In genomic region chr6:72658006-72658405, GRCm38 (mm10) we compare ENCODE assay signal across 8 mouse cellular contexts. TPM values are rescaled to one million over a fixed set of nuclear protein-coding genes. Genes with fewer than 3 reads are reported as not detected.
A peak's percentile ranks its signal among the peaks of the same experiment; 100 is the strongest.
DNase-seq lines count a peak whose midpoint lies in the region; TF ChIP-seq lines count a peak whose summit lies in the region.
"Had no signal": no experiment of that assay in that cellular context is flagged by ENCODE, and none has a peak within 500 bp of the region (broad histone marks: within the 10 kb centered on the region; RNA-seq: fewer than 3 reads in every experiment).

No protein-coding gene starts in this region.

- H3K4me3 ChIP-seq in liver, adult 2 months (ENCODE audit: insufficient read depth, low read depth, low read length) = no peak overlapping the region
- no peak overlapping the region for H3K4me3 ChIP-seq in E14TG2a.4 (replicated peaks; ENCODE audit: low read length)

- WGBS in liver, adult 2 months = 53% methylated on average over 3 of the region's 3 CpGs

- no peak overlapping the region for H3K9ac ChIP-seq in liver, adult 2 months (ENCODE audit: low read depth, low read length)

- peak; percentile 69 for TF ChIP-seq CTCF in liver, adult 2 months (IDR thresholded peaks at IDR 0.05; ENCODE audit: low read depth, low read length)
- TF ChIP-seq CTCF in E14TG2a.4 (conservative IDR thresholded peaks at IDR 0.05; ENCODE audit: low read length) = peak; percentile 60

- no peaks in the 10 kb centered on the region for H3K36me3 ChIP-seq in liver, adult 2 months (ENCODE audit: control insufficient read depth, insufficient read depth, low read length)
- no peaks in the 10 kb centered on the region for H3K36me3 ChIP-seq in E14TG2a.4 (ENCODE audit: insufficient read depth, low read length)

- no peaks in the 10 kb centered on the region for H3K27me3 ChIP-seq in liver, adult 2 months (ENCODE audit: control insufficient read depth, insufficient read depth, low read length)
- no peaks in the 10 kb centered on the region for H3K27me3 ChIP-seq in E14TG2a.4 (ENCODE audit: insufficient read depth, low read length)

- no peak for TF ChIP-seq POLR2A in liver, adult 2 months (IDR thresholded peaks at IDR 0.05; ENCODE audit: extremely low read depth, insufficient read depth, low read length)

- no peak overlapping the region for H3K27ac ChIP-seq in liver, adult 2 months (replicated peaks; ENCODE audit: insufficient read depth, low read depth, low read length)

- H3K9me3 ChIP-seq in E14TG2a.4 (ENCODE audit: low read length) = no peaks in the 10 kb centered on the region

- peaks cover 13% of the 10 kb centered on the region for H3K4me1 ChIP-seq in liver, adult 2 months (ENCODE audit: control insufficient read depth, insufficient read depth, low read length)
- H3K4me1 ChIP-seq in E14TG2a.4 (replicated peaks; ENCODE audit: low read depth, low read length) = peaks cover 32% of the 10 kb centered on the region

- peaks cover 7% of the 10 kb centered on the region; the same call in 1 of the 2 replicates for H3K79me2 ChIP-seq in liver, adult 2 months (ENCODE audit: control insufficient read depth, insufficient read depth, low read length)

- DNase-seq in liver, adult 2 months (ENCODE audit: extremely low read depth, low read depth, low spot score) = peak; percentile 52
- DNase-seq in liver = no peak
- DNase-seq in NIH3T3 (ENCODE audit: low read depth) = peak; percentile 75
- DNase-seq in lung, postnatal 36 days = peak; percentile 61
- DNase-seq in layer of hippocampus, postnatal 10 days (ENCODE audit: low spot score in 2 of 2) = no peak
- DNase-seq in right cerebral cortex, postnatal 14 days = no peak
- DNase-seq: heart, postnatal 10 days had no signal

RNA-seq across cellular contexts. Expression of gene Tgoln1, which starts 41.2 kb away (rescaled TPM):
- 68.7 and 85.5 TPM in 2 replicates for total RNA-seq in liver, adult 2 months (2014; rRNA removed)
- polyA plus RNA-seq in liver, adult 2 months (2012; rRNA removed) = 41.4 and 48.0 TPM in 2 replicates
- total RNA-seq in layer of hippocampus, postnatal 10 days (2021) = 10 to 100 TPM; 49.7 to 51.1 TPM

RNA-seq across cellular contexts. Expression of gene Retsat, which starts 59.7 kb away (rescaled TPM):
- 151 and 180 TPM in 2 replicates for total RNA-seq in liver, adult 2 months (2014; rRNA removed)
- polyA plus RNA-seq in liver, adult 2 months (2012; rRNA removed) = 303 and 340 TPM in 2 replicates
- total RNA-seq in layer of hippocampus, postnatal 10 days (2021) = 10 to 100 TPM; 34.3 to 35.6 TPM

RNA-seq across cellular contexts. Expression of gene Elmod3, which starts 59.8 kb away (rescaled TPM):
- 7.6 and 9.5 TPM in 2 replicates for total RNA-seq in liver, adult 2 months (2014; rRNA removed)
- polyA plus RNA-seq in liver, adult 2 months (2012; rRNA removed) = 14.7 and 16.0 TPM in 2 replicates
- total RNA-seq in layer of hippocampus, postnatal 10 days (2021) = 10 to 100 TPM; 19.1 to 19.7 TPM

Comparison
In these comparisons a context has a peak if more than half of its experiments do, and no peak if none do; other contexts are left out.
1. DNase-seq: peak in liver, adult 2 months (single experiment), NIH3T3 (single experiment) and lung, postnatal 36 days (single experiment); none in liver (single experiment), layer of hippocampus, postnatal 10 days (0 of 2) and right cerebral cortex, postnatal 14 days (single experiment).